Mouse (Mus musculus): ENCODE data around the gene Hmox1.

Hmox1 gene

DNA sequence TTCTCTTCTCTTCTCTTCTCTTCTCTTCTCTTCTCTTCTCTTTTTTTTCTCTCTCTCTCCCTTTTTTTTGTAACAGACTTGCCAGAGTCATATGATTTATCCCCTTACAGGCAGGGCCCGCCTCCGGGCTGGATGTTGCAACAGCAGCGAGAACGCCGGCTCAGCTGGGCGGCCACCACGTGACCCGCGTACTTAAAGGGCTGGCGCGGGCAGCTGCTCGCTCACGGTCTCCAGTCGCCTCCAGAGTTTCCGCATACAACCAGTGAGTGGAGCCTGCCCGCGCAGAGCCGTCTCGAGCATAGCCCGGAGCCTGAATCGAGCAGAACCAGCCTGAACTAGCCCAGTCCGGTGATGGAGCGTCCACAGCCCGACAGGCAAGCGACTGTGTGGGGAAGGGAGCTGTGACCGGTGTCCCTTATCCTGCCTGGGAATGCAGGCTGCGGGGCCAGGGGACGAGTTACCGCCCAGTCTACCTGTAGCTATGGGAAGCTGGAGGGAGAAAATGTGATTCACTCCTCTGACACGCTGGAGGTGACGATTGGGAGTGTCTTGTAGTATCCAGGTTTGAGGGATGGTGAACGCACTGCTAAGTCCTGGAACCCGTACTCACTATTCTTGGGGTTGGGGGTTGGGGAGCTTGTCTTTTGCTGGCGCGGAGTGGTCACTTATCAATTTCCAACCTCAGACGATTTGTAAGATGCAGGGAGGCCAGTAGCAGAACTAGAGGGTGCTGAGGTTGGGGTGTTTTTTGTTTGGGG lies at the start of gene Hmox1:
Gene Hmox1, plus strand, starts transcription at position 223 of the 758 bp plus-strand sequence.
- in situ Hi-C loops (cut with MboI, MseI): no loop called here

- in situ Hi-C loops (cut with MboI, MseI): no loop called here
Measured at GRCm38 (mm10) chr8:75046303-75046702, 47.1 kb upstream of the Hmox1 start.

DNA sequence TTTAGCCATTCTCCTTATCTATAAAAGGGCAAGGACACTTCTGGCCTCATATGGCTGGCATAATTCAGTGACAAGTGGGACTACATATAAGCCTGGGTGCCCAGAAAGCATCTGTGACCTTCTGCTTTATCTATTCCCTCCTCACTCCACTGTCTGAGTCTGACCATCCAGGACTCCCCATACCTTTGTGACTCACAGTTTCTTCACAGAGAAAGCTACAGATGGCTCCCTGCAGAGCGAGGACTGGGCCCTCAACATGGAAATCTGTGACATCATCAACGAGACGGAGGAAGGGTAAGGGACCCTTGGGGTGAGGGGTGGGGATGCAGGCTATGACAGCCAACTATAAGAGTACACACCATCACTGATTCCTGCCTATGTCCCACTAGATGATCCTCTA lies 45.6 kb upstream of the Hmox1 start:
- in situ Hi-C loops (cut with MboI, MseI): no loop called here

GRCm38 (mm10) chr8:75053342-75053741 lies 40.1 kb upstream of the Hmox1 start:
- in situ Hi-C loops (cut with MboI, MseI): no loop called here

DNA sequence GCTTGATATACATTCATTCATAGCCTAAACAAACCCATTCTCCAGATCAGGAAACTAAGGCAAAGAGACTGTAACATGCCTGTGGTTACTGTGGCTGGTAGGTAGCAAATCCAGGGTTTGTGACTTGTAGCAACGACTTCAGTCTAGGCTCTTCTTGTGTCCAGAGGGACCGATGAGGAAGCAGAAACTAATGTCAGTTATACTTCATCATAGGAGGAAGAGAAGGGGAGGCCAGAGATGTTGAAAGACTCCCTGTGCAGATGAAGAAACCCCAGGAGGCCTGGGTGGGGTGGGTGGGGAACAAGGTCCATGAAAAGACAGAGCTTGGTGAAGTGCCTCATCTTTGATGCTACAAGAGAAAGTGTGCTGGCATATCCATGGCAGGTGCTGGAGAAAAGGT lies 37.7 kb upstream of the Hmox1 start:
- in situ Hi-C loops (cut with MboI, MseI): no loop called here

- in situ Hi-C loops (cut with MboI, MseI): no loop called here
Measured at GRCm38 (mm10) chr8:75060022-75060421, 33.4 kb upstream of the Hmox1 start.

GRCm38 (mm10) chr8:75060815-75061214 lies 32.6 kb upstream of the Hmox1 start:
- in situ Hi-C loops (cut with MboI, MseI): no loop called here

DNA sequence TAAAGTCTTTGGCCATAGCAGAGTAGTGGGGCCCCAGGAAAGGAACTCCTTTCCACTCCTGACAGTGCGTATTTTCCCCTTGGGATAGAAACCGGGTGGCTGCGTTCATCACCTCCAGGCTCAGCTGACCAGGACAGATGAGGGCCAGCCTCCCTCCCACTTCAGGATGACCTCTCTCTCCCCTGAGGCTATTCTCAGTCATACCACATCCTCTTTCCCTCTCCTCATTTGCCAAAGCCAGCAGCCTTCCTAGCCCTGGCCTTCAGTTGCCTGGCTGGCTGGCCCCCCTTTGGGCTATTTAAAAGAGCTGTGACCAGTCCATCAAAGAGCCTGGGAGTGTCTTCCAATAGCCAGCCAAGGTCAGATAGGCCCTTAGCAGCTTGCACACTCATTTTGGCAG lies 30.1 kb upstream of the Hmox1 start:
- in situ Hi-C loops (cut with MboI, MseI): no loop called here

GRCm38 (mm10) chr8:75064790-75065189 lies 28.6 kb upstream of the Hmox1 start:
- in situ Hi-C loops (cut with MboI, MseI): no loop called here

DNA sequence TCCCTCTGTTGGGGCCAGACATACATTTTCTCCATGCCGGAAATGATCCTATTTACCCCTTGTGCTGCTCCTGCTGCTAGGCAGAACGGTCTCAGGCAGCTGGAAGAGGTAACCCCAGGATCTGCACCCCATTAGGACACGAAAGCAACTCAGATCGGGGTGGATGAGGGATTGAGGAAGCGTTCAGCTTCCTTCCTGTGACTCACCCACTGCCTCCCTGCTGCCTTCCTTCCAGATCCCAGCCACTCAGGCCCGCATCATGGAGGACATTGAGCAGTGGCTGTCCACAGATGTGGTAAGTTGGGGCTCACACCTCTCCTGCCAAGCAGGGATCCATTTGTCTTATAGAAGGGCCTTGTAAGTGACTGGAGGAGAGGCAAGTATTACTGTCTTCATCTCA lies 26.1 kb upstream of the Hmox1 start:
- in situ Hi-C loops (cut with MboI, MseI): no loop called here

DNA sequence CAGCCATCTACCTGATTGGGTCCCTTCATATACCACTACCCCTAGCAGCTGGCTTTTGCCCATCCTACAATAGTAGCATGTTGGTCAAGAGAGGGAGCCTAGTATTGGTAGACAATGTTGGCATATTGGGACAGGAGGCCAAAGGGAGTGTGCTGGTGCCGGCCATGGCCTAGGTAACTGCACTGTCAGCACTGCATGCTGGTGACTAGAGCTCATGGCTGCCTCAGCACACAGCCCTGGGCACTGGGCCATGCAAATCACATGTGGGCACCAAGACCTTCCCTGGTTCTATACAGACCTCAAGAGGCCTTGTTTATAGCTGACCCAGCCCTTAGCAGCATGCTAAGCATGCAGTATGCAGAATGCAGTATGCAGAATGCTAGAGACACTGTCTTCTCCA lies 23.1 kb upstream of the Hmox1 start:
- in situ Hi-C loops (cut with MboI, MseI): no loop called here

DNA sequence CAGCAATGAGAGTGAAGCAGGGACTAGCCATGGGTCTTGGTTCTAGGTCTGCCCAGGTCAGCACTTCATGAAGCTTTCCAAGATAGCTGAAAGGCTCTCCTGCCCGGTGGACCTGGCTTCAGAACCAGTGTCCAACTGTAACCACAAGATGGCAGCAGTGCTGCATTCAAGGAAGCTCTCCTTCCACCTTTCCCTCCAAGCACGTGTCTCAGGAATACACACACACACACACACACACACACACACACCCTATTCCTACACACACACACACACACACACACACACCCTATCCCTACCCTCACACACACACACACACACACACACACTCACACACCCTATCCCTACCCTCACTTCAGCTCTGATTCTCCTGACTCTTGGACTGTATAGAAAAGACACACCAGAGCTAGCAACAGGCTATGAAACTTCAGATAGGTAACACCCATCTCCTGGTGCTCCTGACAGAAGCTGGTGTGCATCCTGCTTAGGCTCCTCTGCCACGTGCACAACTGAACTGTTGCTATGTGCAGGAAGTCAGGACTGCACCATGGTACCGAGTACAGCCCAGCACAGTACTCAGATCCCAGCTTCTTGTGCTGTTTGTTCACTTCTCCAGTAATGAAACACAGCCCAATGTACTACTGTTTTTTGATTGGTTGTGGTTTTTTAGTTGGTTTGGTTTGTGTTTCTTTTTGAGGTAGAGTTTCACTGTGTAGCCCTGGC lies 21.6 kb upstream of the Hmox1 start:
- in situ Hi-C loops (cut with MboI, MseI): no loop called here

DNA sequence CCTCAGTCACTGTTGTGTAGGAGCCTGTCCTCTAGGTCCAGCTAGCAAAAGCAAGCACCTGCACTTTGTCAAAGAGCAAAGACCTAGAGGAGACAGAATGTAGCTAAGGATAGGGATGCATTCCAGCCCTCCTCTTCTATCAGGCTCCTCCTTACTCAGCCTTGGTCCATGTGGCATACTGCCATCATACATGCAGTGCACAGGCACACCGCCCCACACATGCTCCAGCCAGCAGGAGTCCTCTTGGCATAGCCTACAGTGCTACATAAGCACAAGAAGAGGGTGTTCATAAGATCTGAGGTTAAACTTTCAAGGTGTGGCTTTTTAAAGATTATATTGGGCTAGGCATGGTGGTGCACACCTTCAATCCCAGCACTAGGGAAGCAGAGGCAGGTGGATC lies 18.5 kb upstream of the Hmox1 start:
- in situ Hi-C loops (cut with MboI, MseI): loop anchor here (5.0 kb wide), 1 partner anchor 142 kb away; no protein-coding TSS in a partner anchor

- in situ Hi-C loops (cut with MboI, MseI): loop anchor here (5.0 kb wide), 1 partner anchor 139 kb away; no protein-coding TSS in a partner anchor
Measured at GRCm38 (mm10) chr8:75078215-75078614, 15.2 kb upstream of the Hmox1 start.

GRCm38 (mm10) chr8:75078851-75079250 lies 14.6 kb upstream of the Hmox1 start:
- in situ Hi-C loops (cut with MboI, MseI): loop anchor here (5.0 kb wide), 1 partner anchor 138 kb away; no protein-coding TSS in a partner anchor

DNA sequence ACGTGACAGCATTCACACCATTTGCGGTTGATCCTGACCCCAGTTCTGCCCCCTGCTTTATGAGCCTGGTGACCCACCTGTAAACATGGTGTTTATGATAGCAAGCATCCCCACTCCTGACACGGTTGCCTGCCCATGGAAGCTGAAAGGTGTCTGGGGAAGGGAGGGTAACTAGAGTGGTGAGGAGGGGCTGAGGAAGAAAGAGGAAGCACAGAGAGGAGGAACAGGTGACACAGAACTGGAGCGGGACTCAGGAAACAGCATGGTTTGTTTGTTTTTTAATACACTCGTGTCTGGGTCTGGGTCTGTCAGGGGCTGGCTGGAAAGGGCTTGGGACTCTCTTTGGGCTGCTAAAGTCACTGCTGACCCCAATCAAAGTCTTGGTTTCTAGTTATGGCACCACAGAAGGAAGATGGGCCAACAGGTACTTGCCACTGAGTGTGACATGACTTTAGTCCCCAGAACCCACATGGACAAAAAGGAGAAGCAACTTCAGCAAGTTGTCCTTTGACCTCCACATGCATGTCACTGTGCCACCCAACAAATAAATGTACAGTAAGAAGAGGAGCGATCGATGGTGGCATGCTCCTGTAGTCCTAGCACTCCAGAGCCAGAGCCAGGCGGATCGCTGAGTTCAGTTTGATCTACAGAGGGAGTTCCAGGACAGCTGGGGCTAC lies 11.9 kb upstream of the Hmox1 start:
- in situ Hi-C loops (cut with MboI, MseI): no loop called here

GRCm38 (mm10) chr8:75082181-75082805 lies 11.1 kb upstream of the Hmox1 start:
- in situ Hi-C loops (cut with MboI, MseI): no loop called here

- in situ Hi-C loops (cut with MboI, MseI): no loop called here
Measured at GRCm38 (mm10) chr8:75083846-75084245, 9.6 kb upstream of the Hmox1 start.

GRCm38 (mm10) chr8:75084382-75085064 lies 8.9 kb upstream of the Hmox1 start:
- in situ Hi-C loops (cut with MboI, MseI): no loop called here

- in situ Hi-C loops (cut with MboI, MseI): no loop called here
Measured at GRCm38 (mm10) chr8:75086002-75086401, 7.4 kb upstream of the Hmox1 start.

- in situ Hi-C loops (cut with MboI, MseI): no loop called here
Measured at GRCm38 (mm10) chr8:75087127-75087526, 6.3 kb upstream of the Hmox1 start.

Measured in regulatory T cell (primary cell).